Mouse (Mus musculus): ENCODE data around the gene Runx2. TPM values are rescaled to one million over a fixed set of nuclear protein-coding genes. Genes with fewer than 3 reads are reported as not detected.

The Runx2 gene
- polyA plus RNA-seq, 1 experiment from 2014 or later, result 28.9 TPM

GRCm38 (mm10) chr17:44612641-44613040 is 202.0 kb downstream of the Runx2 start:
- no peak overlapping the region for H3K4me3 ChIP-seq (ENCODE audit: low read depth, low read length)
- H3K27ac ChIP-seq (replicated peaks; ENCODE audit: low read depth, low read length), result no peak overlapping the region; the same call in 1 of the 2 replicates
- no peak for ATAC-seq (ENCODE audit: low read depth)
- no peak overlapping the region for H3K4me2 ChIP-seq (ENCODE audit: low read depth, low read length)
- peaks cover 5% of the 10 kb centered on the region; the same call in 1 of the 2 replicates for H3K36me3 ChIP-seq (ENCODE audit: control insufficient read depth, insufficient read depth, low read length)
- no peaks in the 10 kb centered on the region for H3K27me3 ChIP-seq (replicated peaks; ENCODE audit: control insufficient read depth, insufficient read depth, low read length)
- no peaks in the 10 kb centered on the region for H3K9me3 ChIP-seq (ENCODE audit: control insufficient read depth, low read length)
- no peak for DNase-seq (ENCODE audit: low spot score)
- WGBS, result 45% methylated on average over 8 of the region's 8 CpGs
- H3K9ac ChIP-seq (ENCODE audit: low read depth, low read length), result no peak overlapping the region
- peaks cover 15% of the 10 kb centered on the region for H3K4me1 ChIP-seq (ENCODE audit: control insufficient read depth, insufficient read depth, low read length)

DNA sequence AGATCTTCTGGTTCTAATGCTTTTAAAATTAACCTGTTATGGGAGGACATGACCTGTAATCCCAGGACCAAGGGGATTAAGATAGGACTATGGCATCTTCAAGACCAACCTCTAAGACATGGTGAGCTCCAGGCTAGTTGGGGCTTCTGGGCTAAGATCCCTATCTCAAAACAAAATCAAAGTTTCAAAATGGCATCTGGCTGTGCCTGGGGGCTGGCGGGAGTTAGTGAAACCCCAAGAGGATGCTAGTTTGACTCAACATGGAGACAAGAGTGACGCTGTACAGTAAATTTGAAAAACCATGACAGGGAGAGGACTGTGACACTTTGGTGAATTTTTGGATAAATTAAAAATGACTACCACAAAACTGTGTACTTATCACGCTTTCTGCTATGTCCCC is 202.6 kb downstream of the Runx2 start:
- Histone ChIP-seq H3K4me1 (ENCODE audit: control insufficient read depth, insufficient read depth, low read length) (peaks cover 9% of the 10 kb centered on the region), H3K36me3 (ENCODE audit: control insufficient read depth, insufficient read depth, low read length) (peaks cover 5% of the 10 kb centered on the region; the same call in 1 of the 2 replicates), H3K4me2 (ENCODE audit: low read depth, low read length) (no peak overlapping the region), H3K27me3 (replicated peaks; ENCODE audit: control insufficient read depth, insufficient read depth, low read length) (no peaks in the 10 kb centered on the region), H3K9me3 (ENCODE audit: control insufficient read depth, low read length) (no peaks in the 10 kb centered on the region), H3K4me3 (ENCODE audit: low read depth, low read length) (no peak overlapping the region), H3K9ac (ENCODE audit: low read depth, low read length) (no peak overlapping the region), H3K27ac (replicated peaks; ENCODE audit: low read depth, low read length) (no peak overlapping the region)
- DNase-seq (ENCODE audit: low spot score), result no peak
- WGBS, result 88% methylated on average over 3 of the region's 3 CpGs
- ATAC-seq (ENCODE audit: low read depth), result no peak

DNA sequence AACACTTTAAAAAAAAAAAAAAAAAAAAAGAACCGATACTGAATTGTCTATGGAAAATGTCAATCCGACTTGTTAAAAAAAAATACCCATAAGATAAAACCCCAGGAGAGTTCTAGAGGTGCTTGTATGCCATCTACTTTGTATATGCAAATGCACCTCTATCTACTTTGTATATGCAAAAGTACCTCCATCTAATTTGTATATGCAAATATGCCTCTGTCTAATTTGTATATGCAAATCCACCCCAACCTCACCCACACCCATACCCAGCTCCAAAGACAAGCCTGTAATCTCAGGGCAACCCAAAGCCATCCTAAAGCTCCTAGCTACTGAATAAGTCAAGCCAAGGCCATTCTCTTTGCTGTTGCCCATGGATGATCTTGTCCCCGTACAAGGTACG is 203.1 kb downstream of the Runx2 start:
- H3K36me3 ChIP-seq (ENCODE audit: control insufficient read depth, insufficient read depth, low read length), result peaks cover 5% of the 10 kb centered on the region; the same call in 1 of the 2 replicates
- no peak overlapping the region for H3K27ac ChIP-seq (replicated peaks; ENCODE audit: low read depth, low read length)
- 82% methylated on average over 4 of the region's 4 CpGs for WGBS
- DNase-seq (ENCODE audit: low spot score) (no peak), ATAC-seq (ENCODE audit: low read depth) (no peak)
- peaks cover 9% of the 10 kb centered on the region for H3K4me1 ChIP-seq (ENCODE audit: control insufficient read depth, insufficient read depth, low read length)
- H3K27me3 ChIP-seq (replicated peaks; ENCODE audit: control insufficient read depth, insufficient read depth, low read length), result no peaks in the 10 kb centered on the region
- no peak overlapping the region for H3K4me2 ChIP-seq (ENCODE audit: low read depth, low read length)
- no peak overlapping the region for H3K9ac ChIP-seq (ENCODE audit: low read depth, low read length)
- H3K4me3 ChIP-seq (ENCODE audit: low read depth, low read length), result no peak overlapping the region
- H3K9me3 ChIP-seq (ENCODE audit: control insufficient read depth, low read length), result no peaks in the 10 kb centered on the region

- H3K9ac ChIP-seq (ENCODE audit: low read depth, low read length), result no peak overlapping the region
- H3K4me2 ChIP-seq (ENCODE audit: low read depth, low read length), result no peak overlapping the region
- H3K27me3 ChIP-seq (replicated peaks; ENCODE audit: control insufficient read depth, insufficient read depth, low read length), result no peaks in the 10 kb centered on the region
- 58% methylated on average over 6 of the region's 6 CpGs for WGBS
- H3K36me3 ChIP-seq (ENCODE audit: control insufficient read depth, insufficient read depth, low read length), result peaks cover 5% of the 10 kb centered on the region; the same call in 1 of the 2 replicates
- H3K9me3 ChIP-seq (ENCODE audit: control insufficient read depth, low read length), result no peaks in the 10 kb centered on the region
- DNase-seq (ENCODE audit: low spot score) (no peak), ATAC-seq (ENCODE audit: low read depth) (no peak)
- no peak overlapping the region for H3K4me3 ChIP-seq (ENCODE audit: low read depth, low read length)
- no peak overlapping the region for H3K27ac ChIP-seq (replicated peaks; ENCODE audit: low read depth, low read length)
- H3K4me1 ChIP-seq (ENCODE audit: control insufficient read depth, insufficient read depth, low read length), result peaks cover 9% of the 10 kb centered on the region
These were observed 203.8 kb downstream of the Runx2 start for GRCm38 (mm10) chr17:44610828-44611227.

GRCm38 (mm10) chr17:44609897-44610641 is 204.5 kb downstream of the Runx2 start:
- Histone ChIP-seq H3K27ac (replicated peaks; ENCODE audit: low read depth, low read length) (no peak overlapping the region), H3K4me3 (ENCODE audit: low read depth, low read length) (no peak overlapping the region), H3K4me1 (ENCODE audit: control insufficient read depth, insufficient read depth, low read length) (peaks cover 9% of the 10 kb centered on the region), H3K9ac (ENCODE audit: low read depth, low read length) (no peak overlapping the region), H3K36me3 (ENCODE audit: control insufficient read depth, insufficient read depth, low read length) (peaks cover 5% of the 10 kb centered on the region; the same call in 1 of the 2 replicates), H3K4me2 (ENCODE audit: low read depth, low read length) (no peak overlapping the region), H3K27me3 (replicated peaks; ENCODE audit: control insufficient read depth, insufficient read depth, low read length) (no peaks in the 10 kb centered on the region), H3K9me3 (ENCODE audit: control insufficient read depth, low read length) (no peaks in the 10 kb centered on the region)
- 49% methylated on average over 4 of the region's 5 CpGs for WGBS
- ATAC-seq (ENCODE audit: low read depth), result no peak
- no peak for DNase-seq (ENCODE audit: low spot score)

DNA sequence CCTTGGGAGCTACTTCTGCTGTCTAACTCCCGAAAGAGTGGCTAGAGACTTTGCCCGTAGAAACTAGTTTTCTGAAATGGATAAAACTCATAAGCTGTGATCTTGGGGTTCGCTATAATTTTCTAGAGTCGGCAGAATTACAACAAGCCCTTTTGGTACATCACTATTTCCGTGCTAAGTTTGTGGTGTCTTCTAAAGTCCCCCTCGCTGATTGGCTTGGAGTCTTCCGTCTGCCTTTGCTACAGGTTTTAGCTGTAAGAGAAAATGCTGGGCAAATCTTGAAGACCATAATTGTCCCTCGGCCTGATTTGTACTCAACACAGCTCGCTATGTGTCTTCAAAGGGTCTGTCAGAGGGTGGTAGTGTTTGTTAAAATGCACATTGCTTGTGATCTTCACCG is 205.2 kb downstream of the Runx2 start:
- no peaks in the 10 kb centered on the region for H3K9me3 ChIP-seq (ENCODE audit: control insufficient read depth, low read length)
- no peak overlapping the region for H3K4me2 ChIP-seq (ENCODE audit: low read depth, low read length)
- 76% methylated on average over 10 of the region's 10 CpGs for WGBS
- peaks cover 7% of the 10 kb centered on the region for H3K4me1 ChIP-seq (ENCODE audit: control insufficient read depth, insufficient read depth, low read length)
- ATAC-seq (ENCODE audit: low read depth) (no peak), DNase-seq (ENCODE audit: low spot score) (no peak)
- no peak overlapping the region for H3K4me3 ChIP-seq (ENCODE audit: low read depth, low read length)
- peaks cover 5% of the 10 kb centered on the region; the same call in 1 of the 2 replicates for H3K36me3 ChIP-seq (ENCODE audit: control insufficient read depth, insufficient read depth, low read length)
- no peaks in the 10 kb centered on the region for H3K27me3 ChIP-seq (replicated peaks; ENCODE audit: control insufficient read depth, insufficient read depth, low read length)
- H3K9ac ChIP-seq (ENCODE audit: low read depth, low read length), result no peak overlapping the region
- H3K27ac ChIP-seq (replicated peaks; ENCODE audit: low read depth, low read length), result no peak overlapping the region

- WGBS, result 81% methylated on average over 4 of the region's 4 CpGs
- no peak overlapping the region for H3K27ac ChIP-seq (replicated peaks; ENCODE audit: low read depth, low read length)
- H3K4me2 ChIP-seq (ENCODE audit: low read depth, low read length), result no peak overlapping the region
- ATAC-seq (ENCODE audit: low read depth) (no peak), DNase-seq (ENCODE audit: low spot score) (no peak)
- no peaks in the 10 kb centered on the region for H3K27me3 ChIP-seq (replicated peaks; ENCODE audit: control insufficient read depth, insufficient read depth, low read length)
- H3K4me3 ChIP-seq (ENCODE audit: low read depth, low read length), result no peak overlapping the region
- no peaks in the 10 kb centered on the region for H3K9me3 ChIP-seq (ENCODE audit: control insufficient read depth, low read length)
- H3K9ac ChIP-seq (ENCODE audit: low read depth, low read length), result no peak overlapping the region
- peaks cover 3% of the 10 kb centered on the region; the same call in 1 of the 2 replicates for H3K4me1 ChIP-seq (ENCODE audit: control insufficient read depth, insufficient read depth, low read length)
- H3K36me3 ChIP-seq (ENCODE audit: control insufficient read depth, insufficient read depth, low read length), result peaks cover 5% of the 10 kb centered on the region; the same call in 1 of the 2 replicates
These were observed 205.7 kb downstream of the Runx2 start for GRCm38 (mm10) chr17:44608907-44609306.

DNA sequence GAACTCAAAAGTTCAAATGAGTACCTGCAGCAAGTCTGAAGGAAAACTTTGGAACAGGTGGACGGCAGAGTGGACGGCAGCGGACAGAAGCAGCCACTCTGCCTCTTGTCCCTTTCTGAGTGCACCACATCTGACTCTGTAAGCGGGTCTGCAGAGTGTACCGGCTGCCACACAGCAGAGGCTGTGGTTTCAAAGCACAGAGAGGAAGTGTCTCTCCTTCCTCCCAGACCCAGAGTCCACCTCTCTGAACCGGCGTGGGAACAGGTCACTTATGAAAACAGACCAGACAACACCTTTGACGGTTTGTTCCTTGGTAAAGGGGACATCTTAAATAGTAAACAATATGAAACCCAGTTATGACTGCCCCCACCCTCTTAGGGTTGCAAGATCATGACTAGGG is 207.2 kb downstream of the Runx2 start:
- Histone ChIP-seq H3K27ac (replicated peaks; ENCODE audit: low read depth, low read length) (no peak overlapping the region), H3K4me3 (ENCODE audit: low read depth, low read length) (no peak overlapping the region), H3K27me3 (replicated peaks; ENCODE audit: control insufficient read depth, insufficient read depth, low read length) (no peaks in the 10 kb centered on the region), H3K4me1 (ENCODE audit: control insufficient read depth, insufficient read depth, low read length) (no peaks in the 10 kb centered on the region; the same call in 1 of the 2 replicates), H3K9me3 (ENCODE audit: control insufficient read depth, low read length) (no peaks in the 10 kb centered on the region), H3K36me3 (ENCODE audit: control insufficient read depth, insufficient read depth, low read length) (peaks cover 5% of the 10 kb centered on the region; the same call in 1 of the 2 replicates), H3K9ac (ENCODE audit: low read depth, low read length) (no peak overlapping the region), H3K4me2 (ENCODE audit: low read depth, low read length) (no peak overlapping the region)
- no peak for DNase-seq (ENCODE audit: low spot score)
- WGBS, result 86% methylated on average over 8 of the region's 8 CpGs
- ATAC-seq (ENCODE audit: low read depth), result no peak

- Histone ChIP-seq H3K9ac (ENCODE audit: low read depth, low read length) (no peak overlapping the region), H3K4me1 (ENCODE audit: control insufficient read depth, insufficient read depth, low read length) (no peaks in the 10 kb centered on the region; the same call in 1 of the 2 replicates), H3K27ac (replicated peaks; ENCODE audit: low read depth, low read length) (no peak overlapping the region), H3K9me3 (ENCODE audit: control insufficient read depth, low read length) (no peaks in the 10 kb centered on the region), H3K27me3 (replicated peaks; ENCODE audit: control insufficient read depth, insufficient read depth, low read length) (no peaks in the 10 kb centered on the region), H3K36me3 (ENCODE audit: control insufficient read depth, insufficient read depth, low read length) (peaks cover 5% of the 10 kb centered on the region; the same call in 1 of the 2 replicates), H3K4me3 (ENCODE audit: low read depth, low read length) (no peak overlapping the region), H3K4me2 (ENCODE audit: low read depth, low read length) (no peak overlapping the region)
- ATAC-seq (ENCODE audit: low read depth) (no peak), DNase-seq (ENCODE audit: low spot score) (no peak)
- 83% methylated on average over 7 of the region's 7 CpGs for WGBS
These were observed 208.4 kb downstream of the Runx2 start for GRCm38 (mm10) chr17:44606245-44606644.

Data from embryonic facial prominence, embryonic 14.5 days (tissue).